Mouse (Mus musculus): ENCODE data around the gene Oosp1. TPM values are rescaled to one million over a fixed set of nuclear protein-coding genes. Genes with fewer than 3 reads are reported as not detected.

The Oosp1 gene
- polyA plus RNA-seq, 1 experiment from 2014 or later, result not detected

DNA sequence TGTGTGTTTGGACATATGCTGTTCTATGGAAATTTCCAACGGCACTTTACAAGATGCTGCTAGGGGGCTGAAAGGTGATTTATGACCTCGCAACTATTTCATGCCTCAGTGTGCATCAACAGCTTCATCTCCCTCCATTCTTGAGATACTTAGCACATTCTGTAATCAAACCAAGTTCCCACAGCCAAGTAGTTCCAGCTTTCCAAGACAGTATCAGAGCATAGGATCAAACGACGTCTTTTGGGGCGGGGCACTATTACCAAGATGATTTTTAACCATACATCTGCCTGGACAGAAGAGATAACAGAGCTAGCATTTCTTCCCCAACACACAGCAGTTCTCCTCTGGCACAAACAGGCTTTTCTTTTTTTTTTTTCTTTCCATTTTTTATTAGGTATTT, 65.7 kb downstream of the Oosp1 start:
- H3K9ac ChIP-seq (replicated peaks; ENCODE audit: low read length), result no peak overlapping the region
- no peak overlapping the region for H3K4me2 ChIP-seq (replicated peaks; ENCODE audit: low read depth, low read length)
- H3K27me3 ChIP-seq (ENCODE audit: insufficient read depth, low read length), result no peaks in the 10 kb centered on the region
- H3K27ac ChIP-seq (ENCODE audit: low read length), result no peak overlapping the region
- H3K36me3 ChIP-seq (ENCODE audit: insufficient read depth, low read length), result no peaks in the 10 kb centered on the region
- H3K9me3 ChIP-seq (ENCODE audit: low read length), result no peaks in the 10 kb centered on the region
- peak; percentile 23; the same call in 1 of the 2 replicates for ATAC-seq (ENCODE audit: low FRiP score, low TSS enrichment)
- H3K4me3 ChIP-seq (ENCODE audit: low read length), result no peak overlapping the region
- H3K4me1 ChIP-seq (ENCODE audit: insufficient read depth, low read length), result 0 out of 2 replicates have a peak, but pooled peaks cover 2% of the 10 kb centered on the region
- WGBS, result 45% methylated on average over 5 of the region's 5 CpGs

DNA sequence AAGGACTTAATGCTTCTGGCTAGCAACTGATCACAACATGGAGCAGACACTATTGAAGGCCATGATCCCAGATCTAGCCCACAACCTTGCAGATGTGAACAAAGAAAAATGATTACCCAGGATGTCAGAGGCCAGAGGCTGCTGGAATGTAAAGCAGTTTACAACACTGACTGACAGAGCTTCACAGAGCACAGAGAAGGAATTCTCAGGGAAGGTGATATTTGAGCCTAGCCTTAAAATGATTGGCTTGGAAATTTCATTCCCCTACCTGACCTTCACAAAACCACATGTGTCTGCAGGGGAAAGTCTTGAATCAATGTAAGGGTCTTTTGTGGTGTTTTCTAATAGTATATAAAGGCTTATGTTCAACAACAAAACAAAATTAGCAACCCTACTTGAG, 66.2 kb downstream of the Oosp1 start:
- H3K4me1 ChIP-seq (ENCODE audit: insufficient read depth, low read length), result 0 out of 2 replicates have a peak, but pooled peaks cover 2% of the 10 kb centered on the region
- H3K36me3 ChIP-seq (ENCODE audit: insufficient read depth, low read length), result no peaks in the 10 kb centered on the region
- no peak overlapping the region for H3K4me3 ChIP-seq (ENCODE audit: low read length)
- H3K4me2 ChIP-seq (replicated peaks; ENCODE audit: low read depth, low read length), result no peak overlapping the region
- no peak for ATAC-seq (ENCODE audit: low FRiP score, low TSS enrichment)
- H3K9me3 ChIP-seq (ENCODE audit: low read length), result no peaks in the 10 kb centered on the region
- no peak overlapping the region for H3K9ac ChIP-seq (replicated peaks; ENCODE audit: low read length)
- no peaks in the 10 kb centered on the region for H3K27me3 ChIP-seq (ENCODE audit: insufficient read depth, low read length)
- H3K27ac ChIP-seq (ENCODE audit: low read length), result no peak overlapping the region

DNA sequence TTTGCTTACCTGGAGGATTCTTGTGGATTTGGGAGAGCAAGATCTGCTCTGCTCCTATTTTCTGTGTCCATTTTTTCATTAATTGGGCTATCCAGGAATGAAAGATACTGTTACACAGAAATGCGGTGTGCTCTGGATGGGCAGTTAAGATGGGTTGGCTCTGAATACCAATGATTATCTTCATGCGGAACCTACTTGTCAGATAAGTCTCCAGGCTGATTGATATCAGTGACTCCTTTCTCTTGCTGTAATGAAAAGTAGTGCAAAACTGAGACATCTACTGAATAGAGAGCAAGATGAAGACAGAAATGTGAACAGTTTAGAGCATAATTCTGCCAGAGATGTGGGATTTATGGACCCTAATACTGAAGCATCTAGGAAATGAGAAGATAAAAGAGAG, 67.4 kb downstream of the Oosp1 start, which contains the start of gene Ms4a2:
Gene Ms4a2 (minus strand): TSS at position 169 of the 400 bp plus-strand sequence.
- WGBS, result 51% methylated on average over 2 of the region's 2 CpGs
- ATAC-seq (ENCODE audit: low FRiP score, low TSS enrichment), result no peak
- Histone ChIP-seq H3K27me3 (ENCODE audit: insufficient read depth, low read length) (no peaks in the 10 kb centered on the region), H3K4me3 (ENCODE audit: low read length) (no peak within 1 kb of the TSS), H3K27ac (ENCODE audit: low read length) (no peak within 1 kb of the TSS), H3K4me1 (ENCODE audit: insufficient read depth, low read length) (0 out of 2 replicates have a peak, but pooled peaks cover 2% of the 10 kb centered on the region), H3K4me2 (replicated peaks; ENCODE audit: low read depth, low read length) (no peak within 1 kb of the TSS), H3K36me3 (ENCODE audit: insufficient read depth, low read length) (no peaks in the 10 kb centered on the region), H3K9ac (replicated peaks; ENCODE audit: low read length) (no peak within 1 kb of the TSS), H3K9me3 (ENCODE audit: low read length) (no peaks in the 10 kb centered on the region)

DNA sequence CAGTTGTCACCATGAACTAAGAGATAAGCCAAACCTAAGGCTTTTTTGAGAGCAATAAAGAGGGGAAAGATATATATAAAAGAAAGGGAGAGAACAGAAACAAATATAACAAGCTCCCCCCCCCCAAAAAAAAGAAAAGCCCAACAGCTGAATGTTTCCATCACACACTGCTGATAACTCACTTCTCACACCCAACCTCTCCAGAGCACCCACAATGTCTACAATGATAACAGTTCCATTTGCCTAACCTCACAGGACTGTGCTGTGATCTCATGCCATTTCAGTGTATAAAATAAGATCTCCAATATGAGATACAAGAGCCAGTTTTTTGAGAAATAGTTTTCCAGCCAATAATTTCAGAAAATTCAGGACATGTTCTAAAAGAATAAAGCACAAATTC, 73.0 kb downstream of the Oosp1 start:
- no peaks in the 10 kb centered on the region for H3K9me3 ChIP-seq (ENCODE audit: low read length)
- no peak overlapping the region for H3K4me3 ChIP-seq (ENCODE audit: low read length)
- no peaks in the 10 kb centered on the region for H3K36me3 ChIP-seq (ENCODE audit: insufficient read depth, low read length)
- H3K4me2 ChIP-seq (replicated peaks; ENCODE audit: low read depth, low read length), result no peak overlapping the region
- ATAC-seq (ENCODE audit: low FRiP score, low TSS enrichment), result no peak
- no peak overlapping the region for H3K27ac ChIP-seq (ENCODE audit: low read length)
- H3K27me3 ChIP-seq (ENCODE audit: insufficient read depth, low read length), result no peaks in the 10 kb centered on the region
- no peaks in the 10 kb centered on the region for H3K4me1 ChIP-seq (ENCODE audit: insufficient read depth, low read length)
- H3K9ac ChIP-seq (replicated peaks; ENCODE audit: low read length), result no peak overlapping the region

Other genes with a start within 250 kb of the Oosp1 start
- gene Ms4a4b, start 247.6 kb downstream of the Oosp1 start, polyA plus RNA-seq (2015; fragmentation: Nextera tagmentation; extraction: Ambion mirVana), result 0.17 and 0.30 TPM in 2 replicates
- gene Ms4a6c, start 221.8 kb downstream of the Oosp1 start, polyA plus RNA-seq (2015; fragmentation: Nextera tagmentation; extraction: Ambion mirVana), result 4.6 and 5.3 TPM in 2 replicates
- not detected in 2 replicates for gene Gm8369, start 205.2 kb downstream of the Oosp1 start, polyA plus RNA-seq (2015; fragmentation: Nextera tagmentation; extraction: Ambion mirVana)
- gene Ms4a6b, start 174.6 kb downstream of the Oosp1 start, polyA plus RNA-seq (2015; fragmentation: Nextera tagmentation; extraction: Ambion mirVana), result 3.2 and 4.1 TPM in 2 replicates
- 0.17 and 0.19 TPM in 2 replicates for gene Ms4a4d, start 154.3 kb downstream of the Oosp1 start, polyA plus RNA-seq (2015; fragmentation: Nextera tagmentation; extraction: Ambion mirVana)
- 1.7 and 2.6 TPM in 2 replicates for gene Ms4a6d, start 86.3 kb downstream of the Oosp1 start, polyA plus RNA-seq (2015; fragmentation: Nextera tagmentation; extraction: Ambion mirVana)
- 2.6 and 3.0 TPM in 2 replicates for gene Ms4a2, start 67.4 kb downstream of the Oosp1 start, polyA plus RNA-seq (2015; fragmentation: Nextera tagmentation; extraction: Ambion mirVana)
- not detected in 2 replicates for gene Ms4a3, start 50.3 kb downstream of the Oosp1 start, polyA plus RNA-seq (2015; fragmentation: Nextera tagmentation; extraction: Ambion mirVana)
- not detected in 2 replicates for gene Oosp2, start 30.6 kb downstream of the Oosp1 start, polyA plus RNA-seq (2015; fragmentation: Nextera tagmentation; extraction: Ambion mirVana)
- not detected in 2 replicates for gene Oosp3, start 5.9 kb upstream of the Oosp1 start, polyA plus RNA-seq (2015; fragmentation: Nextera tagmentation; extraction: Ambion mirVana)
- not detected in 2 replicates for gene Gif, start 56.4 kb upstream of the Oosp1 start, polyA plus RNA-seq (2015; fragmentation: Nextera tagmentation; extraction: Ambion mirVana)
- gene Mrpl16, start 79.2 kb upstream of the Oosp1 start, polyA plus RNA-seq (2015; fragmentation: Nextera tagmentation; extraction: Ambion mirVana), result 49.2 and 54.4 TPM in 2 replicates
- gene Stx3, start 128.3 kb upstream of the Oosp1 start, polyA plus RNA-seq (2015; fragmentation: Nextera tagmentation; extraction: Ambion mirVana), result 25.5 and 26.5 TPM in 2 replicates
- gene Olfr1417, start 148.1 kb upstream of the Oosp1 start, polyA plus RNA-seq (2015; fragmentation: Nextera tagmentation; extraction: Ambion mirVana), result 0.16 TPM in 1 of 2 replicates, not detected in the other
- gene Olfr1418, start 169.9 kb upstream of the Oosp1 start, polyA plus RNA-seq (2015; fragmentation: Nextera tagmentation; extraction: Ambion mirVana), result not detected in 2 replicates
- not detected in 2 replicates for gene Olfr1419, start 184.0 kb upstream of the Oosp1 start, polyA plus RNA-seq (2015; fragmentation: Nextera tagmentation; extraction: Ambion mirVana)
- gene Olfr1420, start 195.4 kb upstream of the Oosp1 start, polyA plus RNA-seq (2015; fragmentation: Nextera tagmentation; extraction: Ambion mirVana), result not detected in 2 replicates
- 20.0 and 22.5 TPM in 2 replicates for gene Patl1, start 221.2 kb upstream of the Oosp1 start, polyA plus RNA-seq (2015; fragmentation: Nextera tagmentation; extraction: Ambion mirVana)